Mouse (Mus musculus): ENCODE data around the gene Slc45a1.

DNA sequence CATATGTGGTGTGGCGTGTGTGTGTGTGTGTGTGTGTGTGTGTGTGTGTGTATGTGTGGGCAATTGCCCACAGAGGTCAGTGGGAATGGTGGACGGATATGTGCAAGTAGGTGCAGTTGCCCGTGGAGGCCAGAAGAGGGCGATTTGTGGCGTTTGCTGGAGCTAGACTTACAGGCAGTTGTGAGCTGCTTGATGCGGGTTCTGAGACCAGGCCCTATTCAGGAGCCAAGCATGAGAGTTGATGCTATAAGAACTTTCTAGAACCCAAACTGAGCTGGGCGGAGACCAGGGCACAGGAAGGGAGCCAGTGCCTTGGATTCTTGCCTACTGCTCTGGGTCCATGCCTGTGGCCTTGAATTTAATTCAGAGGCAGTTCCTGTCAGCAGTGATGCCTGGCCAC, 12.8 kb upstream of the Slc45a1 start:
- TF ChIP-seq FLI1 (IDR thresholded peaks at IDR 0.05; ENCODE audit: low read length) = no peak
- no peak for TF ChIP-seq GATA1 (IDR thresholded peaks at IDR 0.05; ENCODE audit: borderline replicate concordance, low read length)

Data from megakaryocyte, embryonic 14.5 days (primary cell).